Mouse (Mus musculus) thymus, postnatal 4 days (tissue): ENCODE results near the gene Hnrnpdl.

Source experiments
- DNase-seq: peaks from one replicate; pipeline ENCODE4 v3.0.0; 2021

Gene Hnrnpdl

GRCm38 (mm10) chr5:100044621-100045020 lies 5.2 kb upstream of the Hnrnpdl start:
- no peak for DNase-seq

GRCm38 (mm10) chr5:100044030-100044429 lies 4.6 kb upstream of the Hnrnpdl start:
- DNase-seq: no peak

GRCm38 (mm10) chr5:100043361-100043760 lies 3.9 kb upstream of the Hnrnpdl start:
- no peak for DNase-seq

GRCm38 (mm10) chr5:100042467-100042866 lies 3.0 kb upstream of the Hnrnpdl start:
- DNase-seq: no peak

GRCm38 (mm10) chr5:100041272-100041671 lies 1.8 kb upstream of the Hnrnpdl start:
- DNase-seq: no peak

GRCm38 (mm10) chr5:100040281-100040784 lies 869 bp upstream of the Hnrnpdl start:
- DNase-seq: no peak

- DNase-seq: peak; percentile 99
Measured at GRCm38 (mm10) chr5:100038714-100039601, 506 bp downstream of the Hnrnpdl start.

GRCm38 (mm10) chr5:100037965-100038713 lies 1.3 kb downstream of the Hnrnpdl start:
- peak; percentile 97 for DNase-seq

GRCm38 (mm10) chr5:100036681-100037080 lies 2.8 kb downstream of the Hnrnpdl start:
- peak; percentile 63 for DNase-seq

- DNase-seq: no peak
Measured at GRCm38 (mm10) chr5:100035950-100036349, 3.5 kb downstream of the Hnrnpdl start.

- no peak for DNase-seq
Measured at GRCm38 (mm10) chr5:100032646-100033045, 6.8 kb downstream of the Hnrnpdl start.

- no peak for DNase-seq
Measured at GRCm38 (mm10) chr5:100032107-100032506, 7.4 kb downstream of the Hnrnpdl start.

- DNase-seq: no peak
Measured at GRCm38 (mm10) chr5:100030069-100030468, 9.4 kb downstream of the Hnrnpdl start.

- no peak for DNase-seq
Measured at GRCm38 (mm10) chr5:100024868-100025267, 14.6 kb downstream of the Hnrnpdl start.

GRCm38 (mm10) chr5:100024403-100024802 lies 15.1 kb downstream of the Hnrnpdl start:
- DNase-seq: no peak

- no peak for DNase-seq
Measured at GRCm38 (mm10) chr5:100020089-100020488, 19.4 kb downstream of the Hnrnpdl start.

- DNase-seq: no peak
Measured at GRCm38 (mm10) chr5:100012599-100012998, 26.9 kb downstream of the Hnrnpdl start.

GRCm38 (mm10) chr5:100008485-100008884 lies 31.0 kb downstream of the Hnrnpdl start:
- DNase-seq: peak; percentile 38

GRCm38 (mm10) chr5:100007040-100007375 lies 32.5 kb downstream of the Hnrnpdl start:
- no peak for DNase-seq

- no peak for DNase-seq
Measured at GRCm38 (mm10) chr5:100006324-100007039, 33.0 kb downstream of the Hnrnpdl start.

GRCm38 (mm10) chr5:100005896-100006295 lies 33.6 kb downstream of the Hnrnpdl start:
- DNase-seq: no peak

GRCm38 (mm10) chr5:100005431-100005830 lies 34.0 kb downstream of the Hnrnpdl start:
- no peak for DNase-seq

- DNase-seq: no peak
Measured at GRCm38 (mm10) chr5:100003895-100004294, 35.6 kb downstream of the Hnrnpdl start.
